Mouse (Mus musculus) kidney, embryonic 16.5 days (tissue): ENCODE measurements around the gene Zfp568. TPM values are rescaled to one million over a fixed set of nuclear protein-coding genes. Genes with fewer than 3 reads are reported as not detected.
A peak's percentile ranks its signal among the peaks of the same experiment; 100 is the strongest.

ENCODE experiments used
- ATAC-seq: fragments of 200-750 bp; cut with Nextera tagmentation; 2 replicates; pipeline ENCODE4 v1.8.0; 2017; ENCODE audit warnings: moderate TSS enrichment; ENCODE audit not compliant: low FRiP score, low TSS enrichment
- H3K27ac ChIP-seq: fragments of 300-500 bp; sonication (generic); 2 replicates; pipeline ENCODE4 v1.5.1; 2014; ENCODE audit warnings: low read length
- H3K27me3 ChIP-seq: fragments of 300-500 bp; sonication (generic); 2 replicates; pipeline ENCODE4 v1.6.1; 2014; ENCODE audit warnings: low read length, control low read depth, mixed read lengths; ENCODE audit not compliant: insufficient read depth
- H3K36me3 ChIP-seq: fragments of 300-500 bp; sonication (generic); 2 replicates; pipeline ENCODE4 v1.6.1; 2014; ENCODE audit warnings: low read length, control low read depth, mixed read lengths; ENCODE audit not compliant: insufficient read depth
- H3K4me1 ChIP-seq: fragments of 300-500 bp; sonication (generic); 2 replicates; pipeline ENCODE4 v1.6.1; 2014; ENCODE audit warnings: low read length, control low read depth, mixed read lengths; ENCODE audit not compliant: insufficient read depth
- H3K4me2 ChIP-seq: fragments of 300-500 bp; sonication (generic); replicated peaks from 2 replicates; pipeline ENCODE4 v1.6.1; 2014; ENCODE audit warnings: low read depth, low read length
- H3K4me3 ChIP-seq: fragments of 300-500 bp; sonication (generic); 2 replicates; pipeline ENCODE4 v1.5.1; 2014; ENCODE audit warnings: mild to moderate bottlenecking, low read length
- H3K9ac ChIP-seq: fragments of 300-500 bp; sonication (generic); replicated peaks from 2 replicates; pipeline ENCODE4 v1.6.1; 2014; ENCODE audit warnings: low read length
- H3K9me3 ChIP-seq: fragments of 300-500 bp; sonication (generic); 2 replicates; pipeline ENCODE4 v1.6.1; 2016; ENCODE audit warnings: low read length, control low read depth
- WGBS: fragments of 180-500 bp; shearing (Covaris S2); extraction: QIAGEN DNeasy Blood & Tissue Kit; methylation state at CpG from one replicate; pipeline ENCODE4 v1.1.7; 2014; 5-methylcytosine and 5-hydroxymethylcytosine counted together
- polyA plus RNA-seq: library from polyadenylated mRNA; unstranded; fragments of >200 nt; fragmentation: Nextera tagmentation; extraction: Ambion mirVana; gene quantifications from 2 replicates; pipeline ENCODE4 v1.2.1, GENCODE M21; 2015

Zfp568 gene
- polyA plus RNA-seq, 1 experiment from 2014 or later = 15.8 TPM

DNA sequence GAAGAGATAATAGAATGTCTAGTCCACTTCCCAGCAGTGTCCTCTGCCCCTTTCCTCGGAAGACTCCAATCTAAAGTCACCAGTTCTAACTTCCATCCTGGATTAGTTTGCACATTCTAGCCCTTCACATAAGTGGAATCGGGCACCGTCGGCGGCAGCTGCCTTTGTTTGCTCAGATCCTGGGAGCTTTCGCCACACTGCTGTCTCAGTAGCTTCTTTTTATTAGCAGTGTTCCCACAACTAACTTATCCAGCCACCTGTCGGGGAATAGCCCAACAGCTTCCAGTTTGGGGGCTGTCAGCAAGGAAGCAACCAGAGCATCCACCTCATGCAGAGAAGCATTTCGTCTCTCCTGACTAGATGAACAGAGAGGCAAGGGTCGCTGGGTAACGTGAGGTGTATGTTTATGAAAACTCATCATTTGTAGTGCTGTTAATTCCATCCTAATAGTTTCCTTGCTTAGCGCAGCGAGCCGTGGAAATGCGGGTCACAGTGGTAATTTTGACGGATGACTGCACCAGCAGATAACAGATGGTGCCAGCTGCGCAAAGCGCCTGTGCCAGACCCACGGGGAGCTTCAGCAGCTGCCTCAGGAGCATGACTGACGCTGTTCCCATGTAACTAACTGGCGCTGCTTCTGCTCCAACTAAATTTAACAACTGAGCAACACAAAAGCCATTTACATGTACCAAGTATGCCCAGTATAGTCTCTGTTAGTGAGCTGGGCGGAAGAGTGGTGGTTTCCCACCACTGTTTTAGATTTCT is 25.7 kb downstream of the Zfp568 start:
- Histone ChIP-seq H3K36me3 (peaks cover 23% of the 10 kb centered on the region), H3K4me1 (peaks cover 31% of the 10 kb centered on the region), H3K27me3 (no peaks in the 10 kb centered on the region), H3K27ac (peak overlapping the region; percentile 81), H3K4me2 (no peak overlapping the region), H3K4me3 (no peak overlapping the region), H3K9me3 (no peaks in the 10 kb centered on the region), H3K9ac (no peak overlapping the region)
- WGBS = 56% methylated on average over 21 of the region's 21 CpGs
- ATAC-seq = 0 out of 2 replicates have a peak, but pooled peaks have one; percentile 55

DNA sequence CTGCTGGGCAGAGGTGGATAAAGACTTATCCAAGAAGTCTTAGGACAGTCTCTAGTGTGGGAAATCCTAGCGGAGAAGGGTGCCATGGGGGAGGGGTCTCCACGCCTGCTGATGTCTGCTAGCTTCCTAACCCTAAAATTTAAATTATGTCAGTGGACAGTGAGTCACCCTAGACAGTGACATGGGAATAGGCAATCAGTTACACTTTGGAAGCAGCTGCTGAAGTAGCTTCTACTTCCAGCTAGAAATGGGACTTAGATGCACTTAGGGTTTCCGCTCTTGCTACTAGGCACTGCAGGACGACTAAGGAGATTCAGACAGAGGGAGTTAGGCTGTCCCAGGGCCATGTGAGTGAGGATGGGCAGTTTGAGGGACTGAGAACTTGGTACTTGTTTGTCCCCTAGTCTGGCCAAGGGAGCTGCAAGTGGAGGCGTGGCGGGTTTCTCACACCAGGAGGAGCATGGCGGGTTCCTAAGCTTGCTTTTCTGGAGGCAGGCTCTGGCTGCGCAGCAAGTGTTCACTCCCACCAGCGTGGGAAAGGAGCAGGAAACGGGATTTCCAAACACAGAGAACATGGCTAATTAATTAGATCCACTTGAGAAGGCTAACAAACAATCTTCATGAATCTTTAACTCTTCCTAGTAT is 26.9 kb downstream of the Zfp568 start:
- H3K9me3 ChIP-seq = no peaks in the 10 kb centered on the region
- no peak overlapping the region for H3K4me3 ChIP-seq
- H3K4me1 ChIP-seq = peaks cover 31% of the 10 kb centered on the region
- H3K27me3 ChIP-seq = no peaks in the 10 kb centered on the region
- ATAC-seq = no peak
- 0 out of 2 replicates have a peak overlapping the region, but pooled peaks have one; percentile 26 for H3K9ac ChIP-seq
- 74% methylated on average over 10 of the region's 10 CpGs for WGBS
- peaks cover 29% of the 10 kb centered on the region for H3K36me3 ChIP-seq
- peak overlapping the region; percentile 46; the same call in 1 of the 2 replicates for H3K27ac ChIP-seq
- no peak overlapping the region for H3K4me2 ChIP-seq

DNA sequence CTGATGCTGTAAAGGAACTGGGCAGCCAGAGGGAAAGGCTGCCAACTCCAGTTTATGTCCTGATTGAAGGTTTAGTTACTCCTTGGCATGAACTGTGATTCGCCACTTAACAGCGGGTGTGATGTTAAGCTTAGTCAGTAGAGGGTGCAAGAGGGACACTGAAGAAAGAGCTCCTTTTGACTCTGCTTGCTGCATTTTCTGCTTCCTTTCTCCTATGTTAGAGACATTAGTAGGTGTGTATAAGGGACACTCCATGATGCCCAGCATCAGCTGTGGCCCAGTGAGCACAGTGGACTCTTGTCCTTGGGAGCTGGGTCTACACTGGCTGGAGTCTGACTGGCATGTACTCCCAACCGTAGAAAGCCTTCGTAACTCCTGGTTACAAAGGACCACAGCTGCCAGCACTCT is 29.2 kb downstream of the Zfp568 start:
- H3K9me3 ChIP-seq = no peaks in the 10 kb centered on the region
- peaks cover 38% of the 10 kb centered on the region for H3K36me3 ChIP-seq

DNA sequence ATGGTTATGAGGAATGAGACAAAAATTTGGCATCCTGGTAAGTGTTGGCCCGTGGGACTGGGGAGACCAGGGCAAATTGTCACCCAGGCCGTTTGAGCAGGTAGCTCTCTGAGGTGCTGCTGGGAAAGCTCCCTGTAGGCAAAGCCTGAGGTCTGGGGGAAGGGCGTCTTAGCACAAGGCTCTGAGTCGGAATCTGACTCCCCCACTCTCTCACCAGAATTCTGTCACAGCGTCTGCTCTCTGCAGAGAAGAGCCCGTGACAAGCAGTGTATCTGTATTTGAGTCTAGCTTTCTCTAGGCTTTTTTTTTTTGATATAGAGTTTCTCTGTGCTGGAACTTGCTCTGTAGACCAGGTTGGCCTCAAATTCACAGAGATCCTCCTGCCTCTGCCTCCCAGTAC is 33.5 kb downstream of the Zfp568 start:
- H3K4me2 ChIP-seq = no peak overlapping the region
- H3K4me3 ChIP-seq = no peak overlapping the region
- peaks cover 61% of the 10 kb centered on the region for H3K36me3 ChIP-seq
- no peaks in the 10 kb centered on the region for H3K27me3 ChIP-seq
- no peaks in the 10 kb centered on the region for H3K4me1 ChIP-seq
- 88% methylated on average over 6 of the region's 6 CpGs for WGBS
- no peak overlapping the region for H3K27ac ChIP-seq
- no peak for ATAC-seq
- H3K9me3 ChIP-seq = no peaks in the 10 kb centered on the region
- no peak overlapping the region for H3K9ac ChIP-seq

More for the DNA sequence above, 29.2 kb downstream of the Zfp568 start:
- Histone ChIP-seq H3K27ac (no peak overlapping the region), H3K9ac (no peak overlapping the region), H3K4me2 (no peak overlapping the region), H3K4me1 (peaks cover 30% of the 10 kb centered on the region), H3K4me3 (no peak overlapping the region), H3K27me3 (no peaks in the 10 kb centered on the region)
- ATAC-seq = 0 out of 2 replicates have a peak, but pooled peaks have one; percentile 32
- WGBS = 76% methylated on average over 4 of the region's 4 CpGs

DNA sequence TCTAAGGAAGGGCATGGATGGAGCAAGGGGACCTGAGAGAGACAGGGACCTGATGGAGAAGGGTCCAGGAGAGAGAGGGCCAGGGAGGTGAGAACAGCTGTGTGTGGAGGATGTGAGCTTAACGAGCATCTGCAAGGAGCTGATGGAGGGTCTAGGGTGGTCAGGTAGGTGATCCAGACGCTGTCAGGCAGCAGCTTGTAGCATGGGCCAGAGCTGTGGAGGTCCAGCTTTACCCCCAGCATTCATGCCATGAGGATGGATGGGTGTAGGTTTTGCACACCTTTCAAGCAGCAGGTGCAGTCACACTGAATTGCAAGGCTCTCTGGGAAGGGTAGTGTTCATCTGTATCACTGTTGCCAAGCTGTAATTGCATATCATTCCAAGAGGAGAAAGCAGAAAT is 35.8 kb downstream of the Zfp568 start:
- Histone ChIP-seq H3K4me2 (no peak overlapping the region), H3K27me3 (no peaks in the 10 kb centered on the region), H3K36me3 (peaks cover 71% of the 10 kb centered on the region), H3K27ac (no peak overlapping the region), H3K4me1 (no peaks in the 10 kb centered on the region), H3K4me3 (no peak overlapping the region), H3K9me3 (no peaks in the 10 kb centered on the region), H3K9ac (no peak overlapping the region)
- WGBS = 88% methylated on average over 2 of the region's 2 CpGs
- no peak for ATAC-seq

DNA sequence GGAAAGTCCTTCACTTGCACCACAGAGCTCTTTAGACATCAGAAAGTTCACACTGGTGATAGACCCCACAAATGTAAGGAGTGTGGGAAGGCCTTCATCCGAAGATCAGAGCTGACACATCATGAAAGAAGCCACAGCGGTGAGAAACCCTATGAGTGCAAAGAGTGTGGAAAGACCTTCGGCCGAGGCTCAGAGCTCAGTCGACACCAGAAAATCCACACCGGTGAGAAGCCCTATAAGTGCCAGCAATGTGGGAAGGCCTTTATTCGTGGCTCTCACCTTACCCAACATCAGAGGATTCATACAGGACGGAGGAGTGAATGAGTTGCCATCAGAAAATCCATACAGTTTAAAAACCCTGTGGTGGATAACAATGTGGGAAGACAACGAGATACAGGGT is 39.6 kb downstream of the Zfp568 start:
- H3K27ac ChIP-seq = no peak overlapping the region
- no peak for ATAC-seq
- H3K4me2 ChIP-seq = no peak overlapping the region
- H3K36me3 ChIP-seq = peaks cover 51% of the 10 kb centered on the region
- H3K4me1 ChIP-seq = no peaks in the 10 kb centered on the region
- H3K4me3 ChIP-seq = no peak overlapping the region
- H3K27me3 ChIP-seq = no peaks in the 10 kb centered on the region
- H3K9me3 ChIP-seq = no peaks in the 10 kb centered on the region
- WGBS = 96% methylated on average over 9 of the region's 9 CpGs
- H3K9ac ChIP-seq = no peak overlapping the region

DNA sequence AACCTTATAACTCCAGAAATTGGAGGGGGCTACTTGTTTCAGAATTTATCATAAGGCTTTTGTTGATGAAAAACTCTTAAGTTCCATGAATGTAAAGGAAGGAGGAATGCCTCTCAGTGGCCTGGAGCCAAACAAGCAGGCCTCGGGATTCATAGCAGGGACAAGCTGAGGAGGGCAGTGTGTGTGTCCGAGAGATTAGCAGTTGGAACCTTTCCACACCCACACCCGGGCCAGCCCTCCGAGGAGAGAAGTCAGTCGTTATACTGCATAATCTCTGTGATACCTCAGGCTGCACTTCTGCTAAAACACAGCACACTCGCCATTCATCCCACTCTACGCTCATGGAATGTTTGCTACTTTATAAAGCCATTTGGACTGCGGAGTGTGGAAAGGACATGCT is 40.0 kb downstream of the Zfp568 start:
- peaks cover 47% of the 10 kb centered on the region for H3K36me3 ChIP-seq
- 88% methylated on average over 8 of the region's 8 CpGs for WGBS
- no peaks in the 10 kb centered on the region for H3K27me3 ChIP-seq
- H3K9ac ChIP-seq = no peak overlapping the region
- no peaks in the 10 kb centered on the region for H3K4me1 ChIP-seq
- H3K9me3 ChIP-seq = no peaks in the 10 kb centered on the region
- no peak for ATAC-seq
- H3K4me3 ChIP-seq = no peak overlapping the region
- no peak overlapping the region for H3K4me2 ChIP-seq
- no peak overlapping the region for H3K27ac ChIP-seq

DNA sequence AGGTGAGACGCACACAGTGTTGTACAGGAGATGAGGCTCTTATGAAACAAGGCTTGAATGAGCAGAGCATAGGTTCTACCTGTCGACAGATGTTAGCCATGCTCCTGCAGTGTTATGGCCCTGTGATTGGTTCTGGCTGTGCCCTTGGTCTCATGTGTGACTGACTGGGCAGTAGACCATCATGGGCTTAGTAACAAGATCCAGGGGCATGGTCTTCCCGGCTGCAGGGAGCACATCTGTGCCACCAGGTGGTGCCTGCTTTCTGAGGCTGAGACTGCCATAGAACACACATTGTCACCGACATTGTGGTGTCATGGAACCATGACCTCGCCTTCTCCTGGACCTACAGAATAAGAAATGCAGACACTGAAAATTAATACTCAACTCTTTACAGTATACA is 41.6 kb downstream of the Zfp568 start:
- ATAC-seq = no peak
- H3K36me3 ChIP-seq = peaks cover 37% of the 10 kb centered on the region

DNA sequence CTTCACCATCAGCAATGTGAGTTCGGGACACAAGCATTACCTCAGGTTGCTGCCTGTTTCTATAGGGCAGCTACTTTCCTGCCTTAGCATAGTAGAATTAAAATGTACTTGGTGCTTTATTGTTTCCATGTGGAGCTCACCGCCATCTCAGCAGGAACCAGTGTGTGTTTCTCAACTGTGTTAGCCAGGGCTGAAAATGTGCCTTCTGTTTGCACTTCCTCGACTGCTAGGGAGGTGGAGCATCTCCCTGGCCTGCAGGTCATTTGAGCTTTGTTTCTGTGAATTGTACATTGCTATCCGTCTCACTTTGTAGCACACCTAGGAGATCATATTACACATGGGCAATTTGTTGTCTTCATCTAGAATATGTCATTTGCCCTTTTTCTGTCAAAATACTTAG is 43.6 kb downstream of the Zfp568 start:
- Histone ChIP-seq H3K27ac (no peak overlapping the region), H3K4me1 (no peaks in the 10 kb centered on the region), H3K9me3 (no peaks in the 10 kb centered on the region), H3K9ac (no peak overlapping the region), H3K4me2 (no peak overlapping the region), H3K27me3 (no peaks in the 10 kb centered on the region), H3K4me3 (no peak overlapping the region), H3K36me3 (peaks cover 30% of the 10 kb centered on the region)
- 61% methylated on average over 4 of the region's 4 CpGs for WGBS
- ATAC-seq = no peak

More for the DNA sequence above, 41.6 kb downstream of the Zfp568 start:
- Histone ChIP-seq H3K4me1 (no peaks in the 10 kb centered on the region), H3K9me3 (no peaks in the 10 kb centered on the region), H3K4me3 (no peak overlapping the region), H3K9ac (no peak overlapping the region), H3K27me3 (no peaks in the 10 kb centered on the region), H3K27ac (no peak overlapping the region), H3K4me2 (no peak overlapping the region)
- WGBS = 75% methylated on average over 5 of the region's 5 CpGs

DNA sequence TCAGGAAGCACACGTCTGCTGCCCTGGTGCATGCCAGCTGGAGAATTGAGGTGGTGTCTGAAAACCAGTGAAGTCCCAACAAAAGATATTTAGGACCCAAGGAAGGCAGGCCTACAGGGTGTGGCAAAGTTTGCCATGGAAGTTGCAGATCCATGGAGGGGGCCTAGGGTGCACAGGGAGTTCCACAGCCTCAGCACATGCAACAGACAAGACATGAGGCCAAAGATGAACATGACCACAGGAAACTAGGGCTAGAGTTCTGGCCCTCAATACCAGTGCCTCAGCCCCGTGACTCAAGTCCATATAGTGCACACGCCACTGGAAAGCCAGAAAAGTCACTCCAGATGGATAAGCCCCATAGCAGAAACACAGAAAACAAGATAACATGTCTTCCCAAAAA is 44.8 kb downstream of the Zfp568 start:
- Histone ChIP-seq H3K4me1 (no peaks in the 10 kb centered on the region), H3K4me2 (no peak overlapping the region)
- WGBS = 94% methylated on average over 3 of the region's 3 CpGs

More for the DNA sequence above, 44.8 kb downstream of the Zfp568 start:
- no peak overlapping the region for H3K27ac ChIP-seq
- H3K4me3 ChIP-seq = no peak overlapping the region
- no peaks in the 10 kb centered on the region for H3K9me3 ChIP-seq
- no peaks in the 10 kb centered on the region for H3K27me3 ChIP-seq
- peaks cover 18% of the 10 kb centered on the region; the same call in 1 of the 2 replicates for H3K36me3 ChIP-seq
- ATAC-seq = no peak
- H3K9ac ChIP-seq = no peak overlapping the region
